Mouse (Mus musculus) embryonic facial prominence, embryonic 10.5 days (tissue): Measurements from ENCODE around the gene Pla2g16. TPM values are rescaled to one million over a fixed set of nuclear protein-coding genes. Genes with fewer than 3 reads are reported as not detected.

ENCODE experiments used
- DNase-seq: peaks from one replicate; pipeline ENCODE4 v3.0.0-alpha.2; 2017; ENCODE audit warnings: low spot score
- H3K27ac ChIP-seq: fragments of 300-500 bp; sonication (generic); replicated peaks from 2 replicates; pipeline ENCODE4 v1.5.1; 2016; ENCODE audit warnings: mild to moderate bottlenecking
- H3K27me3 ChIP-seq: fragments of 300-500 bp; sonication (generic); replicated peaks from 2 replicates; pipeline ENCODE4 v1.6.1; 2016; ENCODE audit warnings: low read depth, mild to moderate bottlenecking; ENCODE audit not compliant: poor library complexity, severe bottlenecking
- H3K36me3 ChIP-seq: fragments of 300-500 bp; sonication (generic); replicated peaks from 2 replicates; pipeline ENCODE4 v1.6.1; 2016; ENCODE audit warnings: mild to moderate bottlenecking, moderate library complexity
- H3K4me1 ChIP-seq: fragments of 300-500 bp; sonication (generic); 2 replicates; pipeline ENCODE4 v1.6.1; 2016
- H3K4me3 ChIP-seq: fragments of 300-500 bp; sonication (generic); 2 replicates; pipeline ENCODE4 v1.5.1; 2016; ENCODE audit warnings: mild to moderate bottlenecking, moderate library complexity
- H3K9me3 ChIP-seq: fragments of 300-500 bp; sonication (generic); 2 replicates; pipeline ENCODE4 v1.6.1; 2016; ENCODE audit warnings: mild to moderate bottlenecking
- WGBS: fragments of 180-500 bp; shearing (Covaris S2); methylation state at CpG from one replicate; pipeline ENCODE4 v1.1.7; 2016; 5-methylcytosine and 5-hydroxymethylcytosine counted together
- polyA plus RNA-seq: library from polyadenylated mRNA; unstranded; fragments of >200 nt; fragmentation: Nextera tagmentation; extraction: Ambion mirVana; gene quantifications from 2 replicates; pipeline ENCODE4 v1.2.1, GENCODE M21; 2016

Pla2g16 gene
- polyA plus RNA-seq, 1 experiment from 2014 or later, result 7.3 TPM

GRCm38 (mm10) chr19:7633786-7634185, 76.5 kb downstream of the Pla2g16 start:
- Histone ChIP-seq H3K27me3 (no peaks in the 10 kb centered on the region), H3K9me3 (no peaks in the 10 kb centered on the region), H3K4me3 (no peak overlapping the region), H3K27ac (no peak overlapping the region), H3K36me3 (no peaks in the 10 kb centered on the region), H3K4me1 (no peaks in the 10 kb centered on the region)
- 75% methylated on average over 1 of the region's 1 CpGs for WGBS
- DNase-seq, result no peak

Other genes starting within 250 kb of the Pla2g16 start
- gene Mark2, start 215.6 kb upstream of the Pla2g16 start, polyA plus RNA-seq, result 48.5 and 49.1 TPM in 2 replicates
- gene Spindoc, start 174.5 kb upstream of the Pla2g16 start, polyA plus RNA-seq, result 44.5 and 51.7 TPM in 2 replicates
- 6.1 and 7.1 TPM in 2 replicates for gene 2700081O15Rik, start 139.8 kb upstream of the Pla2g16 start, polyA plus RNA-seq
- gene Rtn3, start 74.2 kb upstream of the Pla2g16 start, polyA plus RNA-seq, result 145 and 153 TPM in 2 replicates
- gene Atl3, start 63.4 kb upstream of the Pla2g16 start, polyA plus RNA-seq, result 6.4 and 8.5 TPM in 2 replicates
- gene Lgals12, start 49.7 kb downstream of the Pla2g16 start, polyA plus RNA-seq, result 0.08 and 0.24 TPM in 2 replicates
- gene Hrasls5, start 55.1 kb downstream of the Pla2g16 start, polyA plus RNA-seq, result not detected in 2 replicates
- not detected in 2 replicates for gene Slc22a19, start 153.9 kb downstream of the Pla2g16 start, polyA plus RNA-seq
- not detected in 2 replicates for gene Slc22a26, start 245.2 kb downstream of the Pla2g16 start, polyA plus RNA-seq